Mouse (Mus musculus) megakaryocyte progenitor cell, adult 5-6 weeks (primary cell): ENCODE measurements around the gene Gjc1. TPM values are rescaled to one million over a fixed set of nuclear protein-coding genes. Genes with fewer than 3 reads are reported as not detected.

ENCODE experiments used
- ATAC-seq: replicated peaks from 2 replicates; pipeline ENCODE4 v1.8.0; 2016; ENCODE audit warnings: mild to moderate bottlenecking, moderate TSS enrichment, inconsistent platforms; ENCODE audit not compliant: poor library complexity
- total RNA-seq, 2 experiments: library from RNA; stranded (forward) in 1 of 2; stranded (reverse) in 1 of 2; fragments of 157-497, 149-512 nt in 1 of 2; fragments of 200-1000 nt in 1 of 2; gene quantifications; 2 replicates each; pipeline versions ENCODE4 v1.2.3 to v1.2.4; 2015 to 2017

Gjc1 gene
- total RNA-seq, 2 experiments from 2014 or later: not detected

DNA sequence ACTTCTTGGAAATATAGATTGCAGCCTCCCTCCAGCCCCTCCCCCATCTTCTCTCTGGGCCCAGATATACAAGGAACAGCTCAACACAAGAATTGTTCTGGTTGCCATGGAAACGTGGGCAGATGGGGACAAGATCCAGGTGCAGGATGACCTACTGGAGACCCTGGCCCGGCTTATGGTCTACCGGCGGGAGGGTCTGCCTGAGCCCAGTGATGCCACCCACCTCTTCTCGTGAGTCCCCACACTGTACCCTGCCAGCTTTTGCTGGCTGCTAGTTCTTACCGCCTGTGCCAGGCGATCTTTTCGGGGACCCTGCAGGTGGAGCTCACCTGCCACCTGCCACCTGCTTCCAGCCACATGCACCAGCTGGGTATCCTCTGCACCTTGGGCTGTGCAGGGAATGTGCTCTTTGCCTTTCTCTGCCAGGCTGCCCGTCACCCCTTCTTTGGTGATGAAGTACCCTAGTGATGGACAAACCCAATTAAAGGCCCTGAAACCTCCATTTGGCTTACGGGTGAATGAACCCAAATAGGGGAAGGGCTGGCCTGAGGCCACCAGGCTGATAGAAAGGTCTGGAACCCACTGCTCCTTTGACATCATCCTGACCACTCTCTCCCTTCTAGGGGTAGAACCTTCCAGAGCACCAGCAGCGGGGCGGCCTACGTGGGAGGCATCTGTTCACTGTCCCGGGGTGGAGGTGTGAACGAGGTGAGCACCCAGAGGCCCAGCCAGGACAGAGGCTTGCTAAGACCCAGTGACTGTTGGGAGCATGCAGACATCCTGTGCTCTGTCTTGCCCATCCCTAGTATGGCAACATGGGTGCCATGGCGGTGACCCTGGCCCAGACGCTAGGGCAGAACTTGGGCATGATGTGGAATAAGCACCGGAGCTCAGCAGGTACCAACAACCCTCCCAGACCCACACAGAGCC lies 46.5 kb downstream of the Gjc1 start:
- ATAC-seq: no peak

DNA sequence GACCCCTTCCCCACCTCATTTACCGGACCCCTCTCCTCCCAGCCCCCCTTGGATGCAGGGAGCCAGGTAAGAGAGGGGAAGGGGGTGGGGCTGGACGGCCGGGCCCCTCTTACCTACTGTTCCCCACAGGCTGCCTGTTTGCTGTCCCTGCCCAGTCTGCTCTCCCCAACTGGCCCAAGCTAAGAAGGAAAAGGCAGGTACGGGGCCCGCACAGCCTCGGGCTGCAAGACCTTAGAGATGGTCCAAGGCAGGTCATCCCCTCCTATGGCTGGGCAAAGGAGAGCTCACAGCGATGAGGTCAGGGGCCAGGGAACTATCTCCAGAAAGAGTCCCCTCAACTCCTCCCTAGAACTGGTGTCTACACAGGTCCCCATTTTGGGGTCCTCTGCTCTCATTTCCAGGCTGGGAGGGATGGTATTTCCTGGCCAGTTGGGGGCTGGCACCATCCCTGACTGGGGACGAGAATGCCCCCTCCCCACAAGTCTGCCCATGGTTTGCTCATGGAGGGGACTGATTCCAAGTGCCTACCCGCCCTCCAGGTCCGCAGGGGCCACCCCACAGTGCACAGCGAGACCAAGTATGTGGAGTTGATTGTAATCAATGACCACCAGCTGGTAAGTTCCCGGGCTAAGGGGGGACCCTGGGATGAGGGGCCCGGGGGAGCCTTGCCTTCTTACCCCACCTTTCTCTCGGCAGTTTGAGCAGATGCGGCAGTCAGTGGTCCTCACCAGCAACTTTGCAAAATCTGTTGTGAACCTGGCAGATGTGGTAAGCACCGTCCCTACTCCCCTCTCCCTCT lies 47.4 kb downstream of the Gjc1 start:
- ATAC-seq: no peak

DNA sequence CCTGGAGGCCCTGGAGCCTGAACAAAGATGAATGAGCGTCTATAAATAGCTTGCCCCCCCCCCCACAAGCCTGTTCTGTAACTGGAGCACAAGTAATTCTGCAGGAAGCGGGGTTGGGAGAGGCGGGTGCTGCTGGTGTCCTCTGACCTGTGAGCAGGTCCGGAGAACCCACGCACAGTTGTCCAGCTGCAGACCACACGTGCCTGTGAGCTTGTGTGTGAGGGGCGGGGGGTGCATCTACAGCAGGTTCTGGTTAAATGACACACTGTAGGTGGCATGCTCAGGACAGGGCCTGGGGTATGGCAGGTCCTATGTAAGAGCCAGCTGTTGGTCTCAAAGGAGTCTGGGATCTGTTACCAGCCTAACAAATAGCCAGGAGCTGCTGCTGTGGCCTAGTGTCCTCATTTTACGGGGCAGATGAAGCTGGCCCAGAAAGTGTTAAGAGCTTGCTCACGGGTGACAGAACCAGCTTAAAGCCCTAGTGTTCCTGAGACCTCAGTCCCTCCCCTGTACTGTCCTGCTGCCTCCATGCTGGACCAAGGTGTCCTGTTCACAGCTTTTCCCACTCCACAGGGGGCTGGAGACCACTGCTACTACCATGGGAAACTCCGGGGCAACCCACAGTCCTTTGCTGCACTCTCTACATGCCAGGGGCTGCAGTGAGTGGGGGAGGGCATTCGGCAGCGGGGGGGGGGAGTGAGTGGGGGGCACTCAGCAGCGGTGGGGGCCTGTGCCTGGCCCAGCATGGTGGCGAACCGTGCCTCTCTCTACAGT lies 48.7 kb downstream of the Gjc1 start:
- no peak for ATAC-seq

DNA sequence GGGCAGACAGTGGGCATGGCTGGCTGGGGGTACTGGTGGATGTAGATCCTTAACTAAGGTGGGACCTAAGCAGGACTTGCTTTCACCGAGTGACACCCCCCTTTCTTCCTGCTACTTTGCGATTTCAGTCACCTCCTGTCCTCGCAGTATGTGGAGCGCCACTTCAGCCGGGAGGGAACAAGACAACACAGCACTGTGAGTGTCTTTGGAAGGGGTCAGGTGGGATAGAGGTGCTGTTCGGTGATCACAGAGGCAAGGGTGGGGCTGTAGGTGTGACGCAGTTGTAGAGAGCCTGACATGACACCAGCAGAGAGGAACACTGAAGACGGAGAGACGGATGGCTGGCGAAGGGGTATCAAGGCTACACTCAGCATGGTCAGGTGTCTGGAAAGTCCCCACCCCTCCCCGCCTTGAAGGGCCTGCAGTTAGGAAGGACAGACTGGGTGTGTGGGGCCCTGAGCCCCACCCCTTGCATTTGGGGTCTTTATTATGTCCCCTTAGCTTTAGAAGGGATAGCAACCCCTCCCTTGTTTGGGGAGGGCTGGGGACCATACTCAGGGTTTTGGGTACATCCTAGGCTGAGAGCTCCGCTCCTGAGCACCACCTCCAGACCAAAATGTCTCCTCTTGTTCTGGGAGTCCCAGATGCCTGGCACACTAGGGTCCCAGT lies 49.4 kb downstream of the Gjc1 start:
- ATAC-seq: no peak

DNA sequence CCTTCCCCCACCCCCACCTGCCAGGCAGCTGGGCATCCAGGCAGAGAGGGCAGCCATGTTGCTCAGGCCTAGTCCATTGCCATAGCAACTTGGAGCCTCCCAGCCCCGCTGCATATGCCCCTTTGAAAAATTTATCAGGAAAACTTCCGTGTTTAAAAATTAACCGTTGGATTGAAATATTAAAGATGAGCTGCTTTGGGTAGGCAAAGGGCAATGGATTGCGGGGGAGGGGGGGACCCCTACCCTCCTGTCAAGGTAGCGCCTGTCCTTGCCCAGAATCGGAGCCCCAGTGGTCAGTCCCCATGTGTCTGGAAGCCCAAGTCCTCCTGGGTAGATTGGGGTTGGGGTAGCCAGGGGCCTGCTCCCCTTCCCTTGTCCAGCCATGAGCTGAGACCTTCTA lies 50.4 kb downstream of the Gjc1 start:
- no peak for ATAC-seq

DNA sequence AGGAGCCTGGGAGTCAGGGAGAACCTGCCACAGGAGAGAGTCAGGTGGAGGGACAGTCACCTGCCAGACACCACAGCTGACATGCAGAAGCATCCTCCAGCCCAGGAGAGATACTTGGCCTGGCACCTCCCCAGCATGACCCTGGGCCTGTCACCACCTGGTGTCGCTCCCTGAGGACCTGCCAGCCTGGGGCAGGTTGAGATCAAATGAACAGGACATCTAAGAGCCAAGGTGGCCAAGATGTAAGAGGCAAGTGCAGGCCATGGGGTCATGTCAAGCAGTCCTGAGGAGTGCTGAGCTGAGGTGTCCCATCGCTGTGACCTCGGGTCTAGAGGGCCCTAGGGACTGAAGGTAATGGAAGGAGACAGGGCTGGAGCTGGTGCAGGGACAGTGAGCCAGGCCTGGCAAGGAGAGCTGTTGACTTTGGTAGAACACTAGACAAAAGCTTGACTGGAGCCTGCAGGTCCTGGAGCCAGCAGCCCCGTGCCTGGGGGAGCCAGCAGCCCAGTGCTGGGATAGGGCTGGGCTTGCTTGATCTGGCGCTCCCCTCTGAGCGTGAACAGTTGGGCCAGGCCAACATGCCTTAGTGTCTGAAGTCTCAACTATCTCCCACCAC lies 52.3 kb downstream of the Gjc1 start:
- ATAC-seq: no peak

DNA sequence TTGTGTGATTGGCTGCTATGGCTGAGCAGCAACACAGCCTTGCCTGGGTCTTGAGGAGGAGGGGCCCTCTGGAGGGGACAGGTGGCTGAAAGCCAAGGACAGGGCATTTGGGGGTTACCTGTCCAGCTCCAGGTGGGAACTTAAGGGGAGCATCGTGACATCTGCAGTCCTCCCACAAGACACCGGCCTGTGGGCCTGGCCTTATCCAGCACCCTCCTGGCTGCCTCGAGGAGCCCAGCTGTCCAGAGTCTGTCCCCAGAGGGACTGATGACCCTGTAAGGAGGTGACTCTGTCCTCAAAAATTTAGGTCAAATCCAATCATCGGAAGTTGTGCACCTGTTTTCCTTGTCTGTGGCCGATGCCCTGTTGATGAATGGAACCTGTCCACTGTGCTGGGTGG lies 54.1 kb downstream of the Gjc1 start:
- no peak for ATAC-seq

DNA sequence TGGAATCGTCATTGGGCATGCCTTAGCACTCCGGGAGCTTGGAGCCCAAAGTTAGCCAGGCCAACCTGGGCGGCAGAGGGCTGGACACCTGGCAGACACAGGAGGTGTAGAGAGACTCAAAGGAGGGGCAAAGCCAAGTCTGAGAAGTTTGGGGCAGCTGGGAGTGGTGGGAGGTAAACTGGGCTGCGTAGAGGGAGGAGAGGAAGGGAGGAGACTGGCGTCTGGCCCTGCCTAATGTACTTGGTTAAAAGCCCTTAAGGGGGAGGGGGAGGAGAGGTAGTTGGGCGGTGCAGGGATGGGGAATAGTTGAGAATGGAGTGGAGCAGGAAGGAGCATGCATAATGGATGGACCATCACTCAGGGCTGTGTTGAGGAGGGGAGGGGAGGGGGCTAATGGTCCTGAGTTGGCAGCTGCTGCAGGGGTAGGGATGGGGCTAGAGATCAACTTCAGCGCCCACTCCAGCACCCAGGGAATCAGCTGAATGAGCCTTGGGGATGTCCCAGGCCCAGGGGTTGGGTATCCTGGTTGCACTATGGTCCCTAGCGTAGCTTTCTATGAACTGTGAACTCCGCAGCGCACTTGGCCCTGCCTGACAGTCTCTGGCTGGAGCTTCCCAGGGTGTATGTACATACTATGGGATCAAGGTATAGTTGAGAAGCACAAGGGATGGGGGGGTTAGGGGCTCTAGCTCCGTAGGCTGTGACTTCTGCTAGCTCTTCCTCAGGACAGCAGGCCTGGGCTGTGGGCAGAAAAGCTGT lies 56.3 kb downstream of the Gjc1 start:
- ATAC-seq: no peak

DNA sequence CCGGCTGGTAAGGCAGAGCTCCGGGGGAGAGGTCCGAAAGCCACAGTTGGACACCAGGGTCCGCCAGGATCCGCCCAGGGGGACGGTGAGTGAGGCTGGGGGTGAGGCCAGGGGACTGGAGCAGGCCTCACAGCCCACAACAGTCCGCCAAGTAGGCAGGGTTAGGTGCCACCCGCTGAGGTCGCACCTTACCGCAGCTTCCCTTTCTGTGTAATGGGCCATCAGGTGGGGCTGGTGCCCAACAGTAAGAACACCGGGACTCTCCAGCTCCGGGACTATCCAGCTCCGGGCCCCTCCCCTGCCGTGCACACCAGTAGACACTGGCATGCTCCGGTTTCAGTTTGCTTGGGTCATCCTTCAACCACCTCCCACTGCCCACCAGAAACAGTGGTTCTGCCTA lies 57.3 kb downstream of the Gjc1 start:
- peak; percentile 63 for ATAC-seq

DNA sequence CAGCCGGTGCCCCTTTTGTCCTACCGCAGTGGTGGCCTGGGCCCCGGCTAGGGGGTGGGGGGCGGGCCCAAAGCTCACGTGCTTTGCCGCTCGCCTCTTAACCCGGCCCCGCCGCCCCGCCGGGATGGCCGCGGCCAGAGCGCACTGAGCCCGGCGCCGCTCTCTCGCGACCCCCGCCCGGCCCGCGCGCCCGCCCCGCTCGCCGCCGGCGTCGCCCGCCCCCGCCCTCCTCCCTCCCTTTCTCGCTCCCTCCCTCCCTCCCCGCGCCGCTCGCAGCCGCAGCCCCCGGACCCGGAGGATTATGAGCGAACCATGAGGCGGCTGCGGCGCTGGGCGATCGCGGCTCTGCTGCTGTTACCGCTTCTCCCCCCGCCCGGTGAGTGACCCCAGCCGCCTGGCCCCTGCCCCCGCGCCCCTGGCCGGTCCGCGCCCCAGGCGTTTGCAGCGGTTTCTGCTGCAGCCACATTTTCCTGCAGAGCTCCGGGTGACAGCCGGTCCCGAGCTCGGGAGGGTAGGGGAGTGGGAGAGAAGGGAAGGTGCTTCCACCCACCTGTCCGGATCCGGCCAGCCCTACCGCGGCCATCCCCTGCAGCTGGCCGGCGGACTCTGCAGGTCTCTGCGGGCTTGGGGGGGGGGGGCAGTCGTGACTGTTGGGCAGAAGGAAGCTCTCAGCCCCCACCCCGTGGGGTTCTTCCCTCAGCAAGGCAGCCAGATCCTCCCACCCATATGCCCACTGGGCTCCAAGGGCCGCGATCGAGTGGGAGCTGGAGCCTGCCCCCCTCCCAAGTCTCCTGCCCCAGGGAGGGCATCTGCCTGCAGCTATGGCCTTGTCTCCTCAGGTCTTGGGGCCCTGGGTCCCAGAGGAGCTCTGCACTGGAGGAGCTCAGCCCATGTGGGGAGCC lies 57.9 kb downstream of the Gjc1 start, which contains the start of gene Adam11:
Gene Adam11 (plus strand): TSS at position 131 of the 902 bp plus-strand sequence.
- no peak for ATAC-seq

DNA sequence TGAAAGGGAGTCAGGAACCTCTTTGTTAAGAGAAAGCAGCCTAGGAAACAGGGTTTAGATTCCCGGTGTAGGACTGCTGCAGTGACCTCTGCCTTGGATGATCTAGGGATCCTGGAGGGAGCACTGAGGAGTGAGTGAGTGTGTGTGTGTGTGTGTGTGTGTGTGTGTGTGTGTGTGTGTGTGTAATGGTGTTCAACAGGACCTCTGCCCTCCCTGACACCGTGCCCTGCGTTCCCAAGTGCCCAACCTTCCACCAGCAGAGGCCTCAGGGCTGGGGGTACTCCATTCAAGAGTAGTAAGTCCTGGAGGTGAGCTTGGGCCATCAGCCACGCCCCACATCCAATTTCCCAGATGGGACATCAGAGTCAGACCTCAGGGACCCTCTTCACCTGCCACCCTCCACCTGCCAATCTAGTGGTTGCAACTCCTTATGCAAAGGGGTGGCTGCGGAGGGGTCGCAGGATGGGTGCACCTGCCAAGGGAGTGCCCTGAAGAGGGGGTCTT lies 58.6 kb downstream of the Gjc1 start:
- no peak for ATAC-seq

DNA sequence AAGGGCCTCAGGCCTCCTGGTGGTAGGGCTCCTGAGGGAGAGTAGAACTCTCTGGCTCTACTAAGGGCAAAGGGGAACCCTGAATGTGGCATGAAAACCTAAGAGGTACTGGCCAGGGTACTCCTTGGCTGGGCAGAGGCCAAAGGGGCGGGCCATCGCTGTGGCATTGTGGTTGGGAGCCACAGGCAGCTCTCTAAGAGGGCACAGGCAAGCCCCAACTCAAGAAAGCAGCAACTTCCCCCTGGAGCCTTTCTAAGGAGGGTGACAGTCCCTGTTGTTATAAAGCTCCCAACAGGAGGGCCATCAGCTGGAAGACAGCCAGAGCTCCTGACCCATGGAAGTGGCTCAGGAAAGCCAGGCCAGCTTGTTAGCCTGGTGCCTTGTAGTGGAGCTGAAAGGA lies 60.5 kb downstream of the Gjc1 start:
- ATAC-seq: peak; percentile 67

DNA sequence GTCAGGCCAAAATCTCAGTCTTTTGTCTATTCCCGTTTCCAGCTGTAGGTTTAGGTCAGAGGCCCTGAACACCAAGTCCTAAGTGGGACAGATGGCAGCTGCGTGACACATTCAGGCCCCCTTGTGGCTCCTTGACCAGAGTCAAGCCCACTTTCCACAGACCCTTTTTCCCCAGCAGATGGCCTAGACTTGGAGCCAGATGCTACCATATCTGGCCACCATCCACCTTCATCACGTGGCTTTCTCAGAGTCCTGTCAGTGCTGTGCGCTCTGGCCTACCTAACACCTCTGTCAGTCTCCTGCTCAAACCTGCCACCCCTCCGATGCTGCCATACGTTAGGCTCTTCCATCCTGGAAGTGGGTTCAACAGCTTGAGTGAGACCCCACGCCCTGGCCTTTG lies 64.1 kb downstream of the Gjc1 start:
- ATAC-seq: no peak

DNA sequence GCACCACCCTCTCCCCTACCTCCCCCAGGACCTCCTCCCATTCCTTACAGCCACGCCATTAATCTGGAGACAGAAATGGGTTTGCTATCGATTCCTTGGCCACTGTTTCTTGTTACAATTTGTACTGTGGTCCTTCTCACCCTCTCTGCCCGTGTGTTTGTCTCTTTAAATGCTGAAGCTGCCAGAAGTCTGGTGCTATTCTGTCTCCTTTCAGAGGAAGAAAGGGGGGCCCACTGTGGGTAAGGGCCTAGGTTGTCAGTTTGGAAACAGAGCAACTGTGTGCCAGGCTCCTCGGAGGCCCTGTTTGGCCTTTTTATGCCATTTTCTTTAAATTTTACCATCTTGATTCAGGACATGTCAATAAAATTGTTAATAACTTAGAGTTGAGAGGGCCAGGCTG lies 65.1 kb downstream of the Gjc1 start:
- no peak for ATAC-seq

DNA sequence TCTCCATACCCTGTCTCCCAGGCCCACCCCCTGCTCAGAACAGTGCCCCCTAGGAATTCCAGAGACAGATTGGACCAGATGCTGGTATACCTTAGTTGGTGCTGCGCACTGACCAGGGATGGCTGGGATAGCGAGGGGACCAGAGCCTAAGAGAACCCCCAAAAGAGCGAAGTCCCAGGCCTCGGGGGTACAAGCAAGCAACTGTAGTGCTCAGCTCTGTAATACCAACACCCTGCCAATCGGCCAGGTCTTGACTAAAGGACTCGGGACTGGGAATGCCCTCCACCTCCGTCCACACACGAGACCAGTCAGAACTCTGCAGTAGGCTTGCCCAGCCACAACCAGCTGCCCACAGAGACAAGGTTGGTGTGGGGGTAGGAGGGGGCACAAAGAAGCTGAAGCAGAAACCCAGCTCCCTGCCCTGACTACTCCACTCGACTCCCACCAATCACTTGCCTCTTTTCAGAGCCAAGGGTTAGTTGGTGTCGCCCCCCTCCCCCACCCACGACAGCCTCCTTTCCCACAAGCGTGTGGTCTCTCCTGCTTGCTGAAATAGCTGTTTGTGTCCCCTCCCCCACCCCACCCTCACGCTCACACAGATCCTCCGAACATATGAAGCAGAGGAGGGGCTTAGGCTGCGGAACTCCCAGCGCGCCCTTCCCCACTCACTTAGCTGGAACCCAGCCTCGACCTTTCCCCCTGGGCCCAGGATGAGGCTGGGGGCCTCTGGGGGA lies 65.7 kb downstream of the Gjc1 start:
- peak; percentile 18 for ATAC-seq

DNA sequence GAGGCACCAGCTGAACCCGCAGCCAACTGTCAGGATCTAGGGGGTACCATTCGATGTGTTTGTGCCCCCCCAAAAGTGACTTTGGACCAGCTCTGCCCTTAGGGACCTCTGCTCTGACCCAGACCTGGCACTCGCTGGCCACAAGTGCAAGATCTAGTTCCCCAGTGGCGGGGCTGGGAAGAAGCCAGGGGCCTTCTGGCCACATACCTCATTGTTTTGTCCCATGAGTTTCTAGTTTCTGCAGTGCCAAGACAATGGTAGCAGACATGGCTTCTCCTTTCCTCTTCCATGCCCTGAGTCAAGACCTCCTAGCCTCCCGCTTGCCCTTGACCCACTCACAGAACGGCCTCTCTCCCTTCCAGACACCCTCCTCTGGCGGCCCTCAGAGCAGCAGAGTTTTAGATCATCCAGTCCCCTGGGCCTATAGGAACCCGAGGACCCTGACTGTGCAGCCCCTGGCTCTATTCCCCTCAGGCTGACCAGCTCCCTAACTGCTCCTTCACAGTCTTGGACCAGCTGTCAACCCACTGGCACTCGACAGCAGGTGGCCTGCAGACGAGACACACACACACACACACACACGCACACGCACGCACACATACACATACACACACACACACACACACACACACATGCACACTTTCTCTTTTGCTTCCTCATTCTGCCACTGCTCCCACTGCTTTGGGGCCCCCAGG lies 66.5 kb downstream of the Gjc1 start:
- ATAC-seq: peak; percentile 59

DNA sequence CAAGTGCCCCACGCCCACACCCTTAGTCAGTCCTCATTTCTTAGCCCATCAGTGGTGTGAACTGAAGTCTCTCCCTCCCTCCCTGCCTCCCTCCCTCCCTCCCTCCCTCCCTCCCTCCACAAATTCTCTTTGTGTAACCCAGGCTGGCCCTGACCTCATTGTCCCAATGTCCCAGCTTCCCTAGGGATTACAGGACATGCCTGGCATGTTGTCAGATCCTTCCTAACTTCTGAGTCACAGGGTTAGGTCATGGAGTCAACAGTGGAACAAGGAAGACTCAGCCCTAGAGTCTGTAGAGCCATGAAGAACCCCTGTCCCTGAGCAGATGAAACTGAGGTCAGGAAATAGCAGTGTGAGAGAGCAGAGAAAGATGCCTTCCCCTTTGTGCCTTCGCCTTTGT lies 69.8 kb downstream of the Gjc1 start:
- no peak for ATAC-seq
